Mouse (Mus musculus): Measurements from ENCODE around the gene Ncoa1.
"Not testable (repeated sequence)": the region's sequence is repeated elsewhere in the genome, so short reads cannot be mapped to it uniquely, and the experiment has no call there.

The Ncoa1 gene

GRCm38 (mm10) chr12:4475251-4475993 is 1.6 kb downstream of the Ncoa1 start:
- no peak for DNase-seq

GRCm38 (mm10) chr12:4469115-4469514 is 7.9 kb downstream of the Ncoa1 start:
- DNase-seq: no peak

- no peak for DNase-seq
These were observed 13.3 kb downstream of the Ncoa1 start for GRCm38 (mm10) chr12:4463701-4464100.

GRCm38 (mm10) chr12:4462420-4462819 is 14.6 kb downstream of the Ncoa1 start:
- no peak for DNase-seq

- DNase-seq: no peak
These were observed 16.0 kb downstream of the Ncoa1 start for GRCm38 (mm10) chr12:4460990-4461389.

GRCm38 (mm10) chr12:4454956-4455565 is 21.9 kb downstream of the Ncoa1 start:
- DNase-seq: no peak

GRCm38 (mm10) chr12:4454248-4454647 is 22.7 kb downstream of the Ncoa1 start:
- no peak for DNase-seq

- no peak for DNase-seq
These were observed 24.7 kb downstream of the Ncoa1 start for GRCm38 (mm10) chr12:4452233-4452632.

- DNase-seq: not testable (repeated sequence)
These were observed 26.5 kb downstream of the Ncoa1 start for GRCm38 (mm10) chr12:4450485-4450884.

- DNase-seq: no peak
These were observed 28.8 kb downstream of the Ncoa1 start for GRCm38 (mm10) chr12:4448076-4448589.

- DNase-seq: no peak
These were observed 32.0 kb downstream of the Ncoa1 start for GRCm38 (mm10) chr12:4444946-4445345.

- no peak for DNase-seq
These were observed 35.5 kb downstream of the Ncoa1 start for GRCm38 (mm10) chr12:4441451-4441850.

- DNase-seq: no peak
These were observed 40.8 kb downstream of the Ncoa1 start for GRCm38 (mm10) chr12:4436198-4436597.

GRCm38 (mm10) chr12:4433549-4433948 is 43.4 kb downstream of the Ncoa1 start:
- no peak for DNase-seq

- no peak for DNase-seq
These were observed 45.0 kb downstream of the Ncoa1 start for GRCm38 (mm10) chr12:4431978-4432377.

GRCm38 (mm10) chr12:4430061-4430825 is 46.7 kb downstream of the Ncoa1 start:
- DNase-seq: no peak

- no peak for DNase-seq
These were observed 58.2 kb downstream of the Ncoa1 start for GRCm38 (mm10) chr12:4418824-4419223.

GRCm38 (mm10) chr12:4417626-4418263 is 59.2 kb downstream of the Ncoa1 start:
- no peak for DNase-seq

- no peak for DNase-seq
These were observed 69.9 kb downstream of the Ncoa1 start for GRCm38 (mm10) chr12:4407085-4407484.

- no peak for DNase-seq
These were observed 70.8 kb downstream of the Ncoa1 start for GRCm38 (mm10) chr12:4406155-4406554.

GRCm38 (mm10) chr12:4403206-4403605 is 73.8 kb downstream of the Ncoa1 start:
- DNase-seq: no peak

- no peak for DNase-seq
These were observed 80.8 kb downstream of the Ncoa1 start for GRCm38 (mm10) chr12:4396221-4396620.

GRCm38 (mm10) chr12:4392590-4392989 is 84.4 kb downstream of the Ncoa1 start:
- DNase-seq: no peak

Data from cerebellum, adult 9-11 months (tissue).